Mouse (Mus musculus) CH12.LX (cell line): ENCODE measurements at regions not wholly inside any gene's neighbourhood (a gene's known extent, or its start where the extent isn't known, plus 50 kb on each side); places are given as distances from the start of the nearest gene placed in this dataset.

ENCODE experiments used
- DNase-seq: peaks from one replicate; pipeline ENCODE4 v3.0.0-alpha.2; 2013; ENCODE audit errors: extremely low read depth
- H3K27ac ChIP-seq: 2 replicates; pipeline ENCODE4 v1.5.1; 2012; ENCODE audit warnings: low read depth, mild to moderate bottlenecking, control low read depth, moderate library complexity; ENCODE audit not compliant: insufficient read depth
- H3K27me3 ChIP-seq: replicated peaks from 2 replicates; pipeline ENCODE3; 2012; ENCODE audit warnings: inconsistent platforms
- H3K36me3 ChIP-seq, 2 experiments: replicated peaks in 1 of 2; 2 replicates each; pipeline versions ENCODE3 to v1.6.1; 2012; ENCODE audit warnings: inconsistent platforms in 1 of 2, low read length in 1 of 2, mild to moderate bottlenecking in 1 of 2, mixed read lengths in 1 of 2, moderate library complexity in 1 of 2; ENCODE audit not compliant: control insufficient read depth in 1 of 2, insufficient read depth in 1 of 2
- H3K4me1 ChIP-seq, 2 experiments: 2 replicates each; pipeline ENCODE4 v1.6.1; 2012; ENCODE audit warnings: inconsistent platforms in 1 of 2, moderate library complexity in 1 of 2; ENCODE audit not compliant: insufficient read depth in 2 of 2, control insufficient read depth in 1 of 2
- H3K4me2 ChIP-seq: 2 replicates; pipeline ENCODE4 v1.6.1; 2012; ENCODE audit warnings: low read depth, mild to moderate bottlenecking, control low read depth; ENCODE audit not compliant: poor library complexity, insufficient read depth, severe bottlenecking
- H3K4me3 ChIP-seq, 3 experiments: fragments of 150-350 bp in 1 of 3; sonication (generic) in 1 of 3; replicated peaks in 1 of 3; 2 replicates each; pipeline versions ENCODE3 to v1.5.1; 2011 to 2012; ENCODE audit warnings: low read depth in 2 of 3, low read length in 2 of 3, mild to moderate bottlenecking in 2 of 3, moderate library complexity in 2 of 3, control low read depth in 1 of 3, improper control_type of control experiment in 1 of 3, inconsistent platforms in 1 of 3, mixed read lengths in 1 of 3; ENCODE audit not compliant: poor library complexity in 1 of 3
- H3K79me2 ChIP-seq: replicated peaks from 2 replicates; pipeline ENCODE4 v1.6.1; 2012; ENCODE audit warnings: mild to moderate bottlenecking, moderate library complexity; ENCODE audit not compliant: control insufficient read depth, poor library complexity, insufficient read depth, severe bottlenecking; ENCODE audit errors: extremely low read depth
- H3K9ac ChIP-seq: 2 replicates; pipeline ENCODE4 v1.6.1; 2012; ENCODE audit warnings: low read depth, mild to moderate bottlenecking, control low read depth, moderate library complexity; ENCODE audit not compliant: insufficient read depth
- H3K9me3 ChIP-seq: replicated peaks from 2 replicates; pipeline ENCODE3; 2012; ENCODE audit warnings: low read length, inconsistent platforms, mixed read lengths
- CHD2 ChIP-seq: IDR thresholded peaks from 2 replicates; pipeline ENCODE4 v1.6.1; 2011; ENCODE audit warnings: low read length, improper control_type of control experiment
- ELF1 ChIP-seq: IDR thresholded peaks from 2 replicates; pipeline ENCODE4 v1.6.1; 2014; ENCODE audit warnings: low read depth, mild to moderate bottlenecking, inconsistent platforms, low read length, improper control_type of control experiment
- EP300 ChIP-seq: IDR thresholded peaks from 2 replicates; pipeline ENCODE4 v1.6.1; 2011; ENCODE audit warnings: low read length, improper control_type of control experiment
- ETS1 ChIP-seq: conservative IDR thresholded peaks from 2 replicates; pipeline ENCODE4 v1.6.1; 2012; ENCODE audit warnings: low read depth, mild to moderate bottlenecking, inconsistent platforms, low read length, improper control_type of control experiment, moderate library complexity
- GABPA ChIP-seq: IDR thresholded peaks from 2 replicates; pipeline ENCODE4 v1.6.1; 2012; ENCODE audit warnings: low read depth, low read length, improper control_type of control experiment, inconsistent platforms; ENCODE audit not compliant: insufficient replicate concordance
- HCFC1 ChIP-seq: IDR thresholded peaks from 2 replicates; pipeline ENCODE4 v1.6.1; 2012; ENCODE audit warnings: low read depth, mild to moderate bottlenecking, inconsistent platforms, low read length, improper control_type of control experiment
- IRF4 ChIP-seq: IDR thresholded peaks from 2 replicates; pipeline ENCODE4 v1.6.1; 2014; ENCODE audit warnings: low read depth, mild to moderate bottlenecking, inconsistent platforms, low read length, improper control_type of control experiment
- JUN ChIP-seq: IDR thresholded peaks from 2 replicates; pipeline ENCODE4 v1.6.1; 2011; ENCODE audit warnings: low read depth, mild to moderate bottlenecking, low read length, improper control_type of control experiment, moderate library complexity; ENCODE audit not compliant: insufficient read depth
- JUND ChIP-seq: conservative IDR thresholded peaks from 2 replicates; pipeline ENCODE4 v1.6.1; 2011; ENCODE audit warnings: low read depth, low read length, improper control_type of control experiment
- KAT2A ChIP-seq: IDR thresholded peaks from 2 replicates; pipeline ENCODE4 v1.6.1; 2012; ENCODE audit warnings: low read length, improper control_type of control experiment, inconsistent platforms; ENCODE audit not compliant: insufficient replicate concordance
- MAFK ChIP-seq: IDR thresholded peaks from 2 replicates; pipeline ENCODE4 v1.6.1; 2011; ENCODE audit warnings: low read length, improper control_type of control experiment; ENCODE audit not compliant: insufficient replicate concordance
- MAX ChIP-seq: IDR thresholded peaks from 2 replicates; pipeline ENCODE4 v1.6.1; 2011; ENCODE audit warnings: low read length, improper control_type of control experiment
- MYC ChIP-seq: IDR thresholded peaks from 2 replicates; pipeline ENCODE4 v1.6.1; 2011; ENCODE audit warnings: low read depth, mild to moderate bottlenecking, improper control_type of control experiment, low read length
- NRF1 ChIP-seq: IDR thresholded peaks from 2 replicates; pipeline ENCODE4 v1.6.1; 2014; ENCODE audit warnings: low read depth, mild to moderate bottlenecking, inconsistent platforms, low read length, improper control_type of control experiment, moderate library complexity
- PAX5 ChIP-seq: IDR thresholded peaks from 2 replicates; pipeline ENCODE4 v1.6.1; 2012; ENCODE audit warnings: low read length, inconsistent platforms, mixed read lengths
- POLR2A ChIP-seq: IDR thresholded peaks from 2 replicates; pipeline ENCODE4 v1.6.1; 2011; ENCODE audit warnings: low read depth, mild to moderate bottlenecking, improper control_type of control experiment, low read length
- POLR2AphosphoS2 ChIP-seq: IDR thresholded peaks from 2 replicates; pipeline ENCODE4 v1.6.1; 2011; ENCODE audit warnings: low read depth, low read length, improper control_type of control experiment
- RAD21 ChIP-seq: IDR thresholded peaks from 2 replicates; pipeline ENCODE4 v1.6.1; 2011; ENCODE audit warnings: low read depth, mild to moderate bottlenecking, low read length, improper control_type of control experiment, moderate library complexity
- TCF12 ChIP-seq: IDR thresholded peaks from 2 replicates; pipeline ENCODE4 v1.6.1; 2014; ENCODE audit warnings: low read depth, mild to moderate bottlenecking, inconsistent platforms, low read length, improper control_type of control experiment
- USF1 ChIP-seq: IDR thresholded peaks from 2 replicates; pipeline ENCODE4 v1.6.1; 2014; ENCODE audit warnings: low read depth, mild to moderate bottlenecking, inconsistent platforms, low read length, improper control_type of control experiment
- ZKSCAN1 ChIP-seq: IDR thresholded peaks from 2 replicates; pipeline ENCODE4 v1.6.1; 2012; ENCODE audit warnings: low read depth, inconsistent platforms, low read length, improper control_type of control experiment, borderline replicate concordance
- ZMIZ1 ChIP-seq: IDR thresholded peaks from 2 replicates; pipeline ENCODE4 v1.6.1; 2012; ENCODE audit warnings: low read depth, mild to moderate bottlenecking, inconsistent platforms, low read length, improper control_type of control experiment
- dilution Hi-C: fragments of 300-500 bp; cut with MboI; formaldehyde crosslinking; loops from 2 replicates; pipeline ENCODE4 v1.14.3; 2020; ENCODE audit warnings: low sequenced_read_pairs; ENCODE audit not compliant: extremely low pct_unique_long_range_greater_than_20kb, extremely low pct_ligation_motif_present
- in situ Hi-C: fragments of 300-500 bp; cut with MboI; formaldehyde crosslinking; loops from 3 replicates; pipeline ENCODE4 v1.14.3; 2019; ENCODE audit warnings: low sequenced_read_pairs, low pct_ligation_motif_present, low pct_unique_long_range_greater_than_20kb, mixed read lengths

- TF ChIP-seq POLR2AphosphoS2 (no peak), USF1 (no peak), POLR2A (no peak), EP300 (peak; percentile 49; the same call in 1 of the 2 replicates), KAT2A (no peak), MAFK (no peak), JUND (peak; percentile 68; the same call in 1 of the 2 replicates), ETS1 (no peak), IRF4 (peak; percentile 55), PAX5 (no peak), NRF1 (no peak), TCF12 (no peak), ELF1 (no peak), CHD2 (no peak), MYC (no peak), HCFC1 (no peak), JUN (peak; percentile 34; the same call in 1 of the 2 replicates), RAD21 (no peak), ZMIZ1 (no peak), ZKSCAN1 (no peak)
These were observed 433.0 kb downstream of the Synb start for GRCm38 (mm10) chr14:68861071-68861470.

DNA sequence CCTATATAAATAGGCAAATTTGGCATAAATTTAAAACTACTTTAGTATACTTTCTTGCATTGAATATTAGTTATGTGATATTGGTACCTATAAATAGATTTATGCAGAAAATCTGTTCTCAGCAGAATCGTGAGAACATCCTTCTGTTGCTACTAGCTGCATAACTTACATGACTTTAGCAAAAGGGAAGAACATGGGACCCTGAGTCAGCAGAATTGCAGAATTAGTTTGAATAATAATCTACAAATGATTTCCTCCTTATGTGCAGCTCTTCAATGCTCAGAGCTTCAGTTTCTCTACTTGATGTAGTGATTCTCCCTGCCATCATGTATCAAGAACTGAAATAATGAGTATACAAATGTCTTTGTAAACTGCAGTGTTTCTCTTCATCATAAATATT is 436.2 kb downstream of the Synb start:
- DNase-seq = no peak
- no peak overlapping the region for H3K27ac ChIP-seq
- H3K9me3 ChIP-seq = peaks cover 4% of the 10 kb centered on the region
- H3K79me2 ChIP-seq = no peaks in the 10 kb centered on the region
- H3K36me3 ChIP-seq = no peaks in the 10 kb centered on the region
- H3K4me3 ChIP-seq = no peak overlapping the region
- dilution Hi-C loops (no loop called here), in situ Hi-C loops (no loop called here)
- H3K4me2 ChIP-seq = no peak overlapping the region
- 0 out of 2 replicates have a peak, but pooled peaks have one; percentile 51 for TF ChIP-seq MAFK
- TF ChIP-seq GABPA = no peak
- no peak for TF ChIP-seq MAX
- H3K27me3 ChIP-seq = no peaks in the 10 kb centered on the region
- H3K9ac ChIP-seq = no peak overlapping the region
- H3K4me1 ChIP-seq = peaks cover 2 to 35% of the 10 kb centered on the region in 2 experiments

More at GRCm38 (mm10) chr14:68861071-68861470, 433.0 kb downstream of the Synb start:
- no peak overlapping the region for H3K9ac ChIP-seq
- DNase-seq = peak; percentile 32
- no peaks in the 10 kb centered on the region for H3K27me3 ChIP-seq
- peaks cover 4% of the 10 kb centered on the region for H3K9me3 ChIP-seq
- H3K4me2 ChIP-seq = no peak overlapping the region
- in situ Hi-C loops = no loop called here
- H3K4me1 ChIP-seq = peaks cover 2 to 42% of the 10 kb centered on the region in 2 experiments
- H3K4me3 ChIP-seq = no peak overlapping the region
- H3K79me2 ChIP-seq = no peaks in the 10 kb centered on the region
- no peaks in the 10 kb centered on the region for H3K36me3 ChIP-seq
- no peak overlapping the region for H3K27ac ChIP-seq
- dilution Hi-C loops = no loop called here
